Mouse (Mus musculus): ENCODE measurements around the gene Phox2b.

GRCm38 (mm10) chr5:67138643-67139042, 39.5 kb upstream of the Phox2b start:
- TF ChIP-seq CTCF (IDR thresholded peaks at IDR 0.05; ENCODE audit: low read depth): no peak
- TF ChIP-seq EP300 (IDR thresholded peaks at IDR 0.05; ENCODE audit: low read depth): no peak
